Mouse (Mus musculus): ENCODE results near the gene Syde2. TPM values are rescaled to one million over a fixed set of nuclear protein-coding genes. Genes with fewer than 3 reads are reported as not detected.

Syde2 gene
- total and polyA plus RNA-seq, 3 experiments, result 12.4 to 24.1 TPM; not detected in 1

- Histone ChIP-seq H3K4me3 (ENCODE audit: control insufficient read depth in 1 of 2, insufficient read depth in 1 of 2, low read depth in 2 of 2, low read length in 2 of 2) (no peak overlapping the region), H3K27me3 (ENCODE audit: control insufficient read depth in 1 of 2, insufficient read depth in 2 of 2, low read length in 2 of 2) (no peaks in the 10 kb centered on the region), H3K79me2 (ENCODE audit: control insufficient read depth, insufficient read depth, low read length, poor library complexity) (no peaks in the 10 kb centered on the region), H3K36me3 (ENCODE audit: control insufficient read depth in 1 of 2, insufficient read depth in 2 of 2, low read length in 2 of 2) (peaks cover 0 to 5% of the 10 kb centered on the region in 2 experiments; a peak in 2 of 4 replicates), H3K9ac (ENCODE audit: control insufficient read depth, low read depth, low read length, poor library complexity, severe bottlenecking) (no peak overlapping the region), H3K27ac (ENCODE audit: control insufficient read depth, low read depth, low read length) (no peak overlapping the region), H3K9me3 (replicated peaks; ENCODE audit: insufficient read depth, low read length) (no peaks in the 10 kb centered on the region), H3K4me1 (ENCODE audit: control insufficient read depth in 1 of 2, insufficient read depth in 2 of 2, low read length in 2 of 2) (peaks cover 0 to 11% of the 10 kb centered on the region in 2 experiments; a peak in 3 of 4 replicates)
- no peak for TF ChIP-seq UBTF (IDR thresholded peaks at IDR 0.05; ENCODE audit: borderline replicate concordance, insufficient read depth, low read depth, low read length)
- TF ChIP-seq MAFK (IDR thresholded peaks at IDR 0.05; ENCODE audit: borderline replicate concordance, low read depth, low read length), result no peak
- no peak for TF ChIP-seq ZNF384 (IDR thresholded peaks at IDR 0.05; ENCODE audit: low read depth, low read length)
- TF ChIP-seq GATA1 (IDR thresholded peaks at IDR 0.05; ENCODE audit: low read depth, low read length), result no peak
- TF ChIP-seq EP300 (IDR thresholded peaks at IDR 0.05; ENCODE audit: low read depth in 1 of 2, low read length in 2 of 2), result no peak
- TF ChIP-seq CHD2 (IDR thresholded peaks at IDR 0.05; ENCODE audit: low read length), result no peak
- TF ChIP-seq TCF12 (IDR thresholded peaks at IDR 0.05; ENCODE audit: low read depth, low read length), result no peak
- no peak for TF ChIP-seq RCOR1 (IDR thresholded peaks at IDR 0.05; ENCODE audit: low read depth, low read length)
- TF ChIP-seq KAT2A (conservative IDR thresholded peaks at IDR 0.05; ENCODE audit: low read depth, low read length), result no peak
- TF ChIP-seq NELFE (IDR thresholded peaks at IDR 0.05; ENCODE audit: low read depth, low read length), result no peak
- TF ChIP-seq HCFC1 (IDR thresholded peaks at IDR 0.05; ENCODE audit: low read depth, low read length), result no peak
- TF ChIP-seq JUND (IDR thresholded peaks at IDR 0.05; ENCODE audit: low read depth, low read length), result no peak
- no peak for TF ChIP-seq MAX (IDR thresholded peaks at IDR 0.05; ENCODE audit: low read length)
- TF ChIP-seq ELF1 (IDR thresholded peaks at IDR 0.05; ENCODE audit: low read depth, low read length), result no peak
- TF ChIP-seq CHD1 (IDR thresholded peaks at IDR 0.05; ENCODE audit: low read depth, low read length), result no peak
- no peak for TF ChIP-seq MAZ (IDR thresholded peaks at IDR 0.05; ENCODE audit: low read depth, low read length)
- no peak for TF ChIP-seq CTCF (IDR thresholded peaks at IDR 0.05 in 2 of 3, conservative IDR thresholded peaks at IDR 0.05 in 1 of 3; ENCODE audit: control insufficient read depth in 1 of 3, insufficient read depth in 1 of 3, low read depth in 2 of 3, low read length in 3 of 3, poor library complexity in 1 of 3, severe bottlenecking in 1 of 3)
- no peak for TF ChIP-seq SIN3A (IDR thresholded peaks at IDR 0.05; ENCODE audit: low read length)
- TF ChIP-seq SMC3 (IDR thresholded peaks at IDR 0.05; ENCODE audit: low read depth, low read length), result no peak
- no peak for TF ChIP-seq MEF2A (IDR thresholded peaks at IDR 0.05; ENCODE audit: extremely low read depth, insufficient replicate concordance, low read depth, low read length, poor library complexity, severe bottlenecking)
- DNase-seq (ENCODE audit: low read depth, low spot score), result no peak
These were observed 20.9 kb upstream of the Syde2 start for GRCm38 (mm10) chr3:145966806-145967205.

- Histone ChIP-seq H3K79me2 (ENCODE audit: control insufficient read depth, insufficient read depth, low read length, poor library complexity) (no peaks in the 10 kb centered on the region), H3K27ac (ENCODE audit: control insufficient read depth, low read depth, low read length) (no peak overlapping the region), H3K4me3 (ENCODE audit: control insufficient read depth in 1 of 2, insufficient read depth in 1 of 2, low read depth in 2 of 2, low read length in 2 of 2) (no peak overlapping the region), H3K9ac (ENCODE audit: control insufficient read depth, low read depth, low read length, poor library complexity, severe bottlenecking) (no peak overlapping the region), H3K9me3 (replicated peaks; ENCODE audit: insufficient read depth, low read length) (no peaks in the 10 kb centered on the region), H3K36me3 (ENCODE audit: control insufficient read depth in 1 of 2, insufficient read depth in 2 of 2, low read length in 2 of 2) (peaks cover 0 to 3% of the 10 kb centered on the region in 2 experiments; a peak in 2 of 4 replicates), H3K4me1 (ENCODE audit: control insufficient read depth in 1 of 2, insufficient read depth in 2 of 2, low read length in 2 of 2) (peaks cover 0 to 9% of the 10 kb centered on the region in 2 experiments; a peak in 3 of 4 replicates), H3K27me3 (ENCODE audit: control insufficient read depth in 1 of 2, insufficient read depth in 2 of 2, low read length in 2 of 2) (no peaks in the 10 kb centered on the region)
- TF ChIP-seq ETS1 (IDR thresholded peaks at IDR 0.05; ENCODE audit: low read depth, low read length), result no peak
- TF ChIP-seq UBTF (IDR thresholded peaks at IDR 0.05; ENCODE audit: borderline replicate concordance, insufficient read depth, low read depth, low read length), result no peak
- TF ChIP-seq MAX (IDR thresholded peaks at IDR 0.05; ENCODE audit: low read length), result no peak
- TF ChIP-seq MXI1 (IDR thresholded peaks at IDR 0.05; ENCODE audit: low read depth, low read length), result no peak
- no peak for TF ChIP-seq TAL1 (IDR thresholded peaks at IDR 0.05; ENCODE audit: low read length)
- no peak for TF ChIP-seq GABPA (IDR thresholded peaks at IDR 0.05; ENCODE audit: low read depth, low read length)
- TF ChIP-seq ZNF384 (IDR thresholded peaks at IDR 0.05; ENCODE audit: low read depth, low read length), result no peak
- no peak for TF ChIP-seq CTCF (IDR thresholded peaks at IDR 0.05 in 2 of 3, conservative IDR thresholded peaks at IDR 0.05 in 1 of 3; ENCODE audit: control insufficient read depth in 1 of 3, insufficient read depth in 1 of 3, low read depth in 2 of 3, low read length in 3 of 3, poor library complexity in 1 of 3, severe bottlenecking in 1 of 3)
- no peak for TF ChIP-seq NELFE (IDR thresholded peaks at IDR 0.05; ENCODE audit: low read depth, low read length)
- TF ChIP-seq GATA1 (IDR thresholded peaks at IDR 0.05; ENCODE audit: low read depth, low read length), result no peak
- TF ChIP-seq ELF1 (IDR thresholded peaks at IDR 0.05; ENCODE audit: low read depth, low read length), result no peak
- TF ChIP-seq ZMIZ1 (IDR thresholded peaks at IDR 0.05; ENCODE audit: low read depth, low read length), result no peak
- no peak for TF ChIP-seq MYC (IDR thresholded peaks at IDR 0.05; ENCODE audit: low read depth, low read length)
- no peak for TF ChIP-seq POLR2AphosphoS5 (IDR thresholded peaks at IDR 0.05; ENCODE audit: borderline replicate concordance, low read depth, low read length)
- TF ChIP-seq ZC3H11A (IDR thresholded peaks at IDR 0.05; ENCODE audit: low read depth, low read length), result no peak
- DNase-seq (ENCODE audit: low read depth, low spot score), result no peak
These were observed 18.6 kb upstream of the Syde2 start for GRCm38 (mm10) chr3:145969031-145969501.
